Mouse (Mus musculus) naive thymus-derived CD4-positive, alpha-beta T cell, adult 2 months (primary cell): ENCODE data around the gene Pik3cg.

Experiments used
- DNase-seq: peaks from one replicate; pipeline ENCODE4 v3.0.0-alpha.2; 2011; ENCODE audit warnings: low read depth

Pik3cg gene

GRCm38 (mm10) chr12:32143782-32144181, 64.7 kb downstream of the Pik3cg start:
- no peak for DNase-seq

GRCm38 (mm10) chr12:32143151-32143550, 65.3 kb downstream of the Pik3cg start:
- DNase-seq: no peak

GRCm38 (mm10) chr12:32141766-32142165, 66.7 kb downstream of the Pik3cg start:
- DNase-seq: no peak

GRCm38 (mm10) chr12:32138831-32139230, 69.6 kb downstream of the Pik3cg start:
- DNase-seq: no peak

GRCm38 (mm10) chr12:32138362-32138761, 70.1 kb downstream of the Pik3cg start:
- no peak for DNase-seq

GRCm38 (mm10) chr12:32137542-32137941, 70.9 kb downstream of the Pik3cg start:
- no peak for DNase-seq

GRCm38 (mm10) chr12:32127599-32128507, 80.6 kb downstream of the Pik3cg start:
- DNase-seq: no peak

- DNase-seq: no peak
Observed at GRCm38 (mm10) chr12:32127158-32127557, 81.3 kb downstream of the Pik3cg start.

GRCm38 (mm10) chr12:32124456-32124855, 84.0 kb downstream of the Pik3cg start:
- no peak for DNase-seq

- DNase-seq: no peak
Observed at GRCm38 (mm10) chr12:32124030-32124429, 84.4 kb downstream of the Pik3cg start.

GRCm38 (mm10) chr12:32123559-32123958, 84.9 kb downstream of the Pik3cg start:
- no peak for DNase-seq
